Mouse (Mus musculus) left cerebral cortex, postnatal 25 days (tissue): ENCODE results near the gene Prc1. TPM values are rescaled to one million over a fixed set of nuclear protein-coding genes. Genes with fewer than 3 reads are reported as not detected.
A peak's percentile ranks its signal among the peaks of the same experiment; 100 is the strongest.
"Not testable (repeated sequence)": the region's sequence is repeated elsewhere in the genome, so short reads cannot be mapped to it uniquely, and the experiment has no call there.

Source experiments
- DNase-seq, 2 experiments: peaks; one replicate each; pipeline ENCODE4 v3.0.0; 2022; ENCODE audit warnings: low spot score in 2 of 2, mixed read lengths in 1 of 2
- intact Hi-C: fragments of 180-260 bp; cut with DNase I; formaldehyde crosslinking; loops from one replicate; pipeline ENCODE4 v1.15.1; 2025
- total RNA-seq, 2 experiments: library from RNA; stranded (reverse); gene quantifications; 2 replicates each; pipeline ENCODE4 v1.2.3; 2021

The Prc1 gene
- total RNA-seq, 2 experiments from 2014 or later: 1.5 TPM

DNA sequence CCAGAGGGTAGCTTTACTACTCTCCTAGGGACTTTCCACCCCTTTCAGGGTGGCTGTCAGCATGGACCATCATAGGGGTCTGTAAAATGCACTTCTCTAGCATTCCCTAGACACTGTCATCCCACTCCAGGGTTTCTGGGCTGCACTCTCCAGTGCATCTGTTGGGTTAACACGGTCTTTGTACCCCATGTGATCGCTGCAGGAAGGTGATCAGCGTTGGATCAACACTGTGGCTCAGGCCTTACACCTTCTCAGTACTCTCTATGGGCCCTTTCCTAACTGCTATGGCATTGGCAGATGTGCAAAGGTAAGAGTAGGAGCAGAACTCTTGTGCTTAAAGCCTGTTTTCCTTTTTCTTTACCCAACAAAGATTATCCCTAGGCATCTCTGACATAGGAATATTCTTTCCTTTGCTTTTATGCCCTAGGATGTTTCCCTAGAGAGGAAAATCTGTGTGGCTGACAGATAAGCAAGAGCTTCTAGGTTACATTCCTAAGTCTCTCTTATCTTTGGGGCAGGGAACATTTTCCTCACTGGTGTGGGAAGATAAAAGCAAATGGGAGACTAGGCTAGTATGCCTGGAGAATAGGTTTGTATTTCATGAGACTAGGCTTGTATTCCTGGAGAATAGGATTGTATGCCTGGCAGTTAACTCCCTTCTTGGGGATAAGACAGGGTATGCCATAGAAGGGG lies 10.9 kb upstream of the Prc1 start:
- intact Hi-C loops: no loop called here

DNA sequence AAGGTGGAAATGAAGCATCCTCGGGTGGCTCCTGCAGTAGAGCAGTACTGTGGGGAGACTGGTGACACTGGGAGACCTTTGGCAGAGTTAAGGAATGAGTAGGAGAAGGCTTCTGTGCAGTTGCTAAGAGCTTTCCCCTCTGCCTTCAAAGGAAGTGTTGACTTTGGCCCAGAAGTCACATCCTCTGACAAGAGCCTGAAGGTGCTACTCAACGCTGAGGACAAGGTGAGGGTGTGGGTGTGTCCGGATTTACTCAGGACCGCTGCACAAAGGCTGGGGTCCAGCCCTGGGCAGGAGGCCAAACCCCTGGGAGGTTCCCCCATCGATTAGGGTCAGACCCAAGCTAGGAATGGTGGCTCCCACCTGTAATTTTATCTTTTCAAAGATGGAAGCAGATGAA lies 9.9 kb upstream of the Prc1 start:
- no peak for DNase-seq
- intact Hi-C loops: no loop called here

More for the DNA sequence above, 10.9 kb upstream of the Prc1 start:
- no peak for DNase-seq

DNA sequence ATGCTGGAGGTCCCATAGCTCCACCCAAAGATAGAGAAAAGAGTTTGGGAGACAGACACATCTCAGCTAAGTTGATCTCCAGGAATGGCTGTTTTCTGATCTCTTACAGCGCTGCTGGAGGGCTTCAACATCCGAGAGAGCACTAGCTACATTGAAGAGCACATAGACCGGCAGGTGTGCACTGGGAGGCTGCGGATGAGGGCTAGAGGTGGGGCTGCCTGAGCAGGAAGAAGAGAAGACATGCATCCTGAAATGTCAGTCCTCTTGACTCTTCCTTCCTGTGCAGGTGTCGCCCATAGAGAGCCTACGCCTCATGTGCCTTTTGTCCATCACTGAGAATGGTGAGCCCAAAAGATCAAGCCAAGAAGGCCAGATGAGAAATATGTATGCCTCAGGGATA lies 8.5 kb upstream of the Prc1 start:
- DNase-seq: no peak
- intact Hi-C loops: no loop called here

DNA sequence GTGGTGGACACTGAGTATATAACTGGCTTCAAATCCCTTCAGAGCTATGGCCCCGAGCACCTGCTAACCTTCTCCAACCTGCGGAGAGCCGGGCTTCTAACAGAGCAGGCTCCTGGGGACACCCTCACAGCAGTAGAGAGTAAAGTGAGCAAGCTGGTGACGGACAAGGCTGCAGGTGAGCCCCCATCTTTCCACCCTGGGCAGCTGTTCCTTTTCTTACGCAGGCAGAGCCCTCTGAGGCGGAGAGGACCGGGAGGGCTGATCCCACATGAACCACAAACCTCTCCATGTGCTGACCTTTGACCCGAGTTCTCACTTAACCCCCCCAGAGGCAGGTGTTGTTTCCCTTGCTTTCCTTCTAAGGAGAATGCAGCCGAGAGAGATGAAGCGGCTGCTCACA lies 6.5 kb upstream of the Prc1 start:
- no peak for DNase-seq
- intact Hi-C loops: no loop called here

DNA sequence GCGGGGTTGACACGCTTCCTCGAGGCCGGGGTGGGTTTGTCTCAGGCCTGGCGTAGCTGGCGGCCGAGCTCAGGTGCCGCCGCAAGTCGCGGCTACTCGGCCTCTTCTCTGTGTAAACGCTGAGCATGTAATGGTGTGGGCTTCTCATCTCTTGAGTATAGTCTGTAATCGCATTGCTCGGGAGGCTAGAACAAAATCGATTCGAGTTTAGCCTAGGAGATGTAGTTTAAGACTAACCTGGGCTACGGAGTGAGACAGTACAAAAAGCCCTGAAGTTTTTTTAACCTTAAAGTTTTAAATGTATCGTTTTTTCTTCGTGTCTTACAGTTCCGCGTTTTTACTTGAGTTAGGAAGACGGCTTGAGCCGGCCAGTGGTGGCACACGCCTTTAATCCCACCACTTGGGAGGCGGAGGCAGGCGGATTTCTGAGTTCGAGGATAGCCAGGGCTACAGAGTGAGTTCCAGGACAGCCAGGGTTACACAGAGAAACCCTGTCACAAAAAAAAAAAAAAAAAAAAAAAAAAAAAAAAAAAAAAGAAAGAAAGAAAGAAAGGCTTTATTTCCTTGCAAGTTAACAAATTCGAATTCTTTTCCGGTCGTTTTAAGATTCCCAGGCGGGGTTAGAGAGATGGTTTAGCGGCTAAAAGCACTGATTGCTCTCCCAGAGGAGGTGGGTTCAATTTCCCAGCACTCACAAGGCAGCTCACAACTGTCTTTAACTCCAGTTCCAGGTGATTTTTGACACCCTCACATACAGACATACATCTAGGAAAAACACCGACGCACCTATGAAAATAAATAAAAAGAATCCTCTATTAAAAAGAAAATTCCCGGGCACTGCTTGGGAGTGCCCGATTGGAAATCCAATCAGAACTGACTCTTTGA lies 756 bp downstream of the Prc1 start:
- intact Hi-C loops: no loop called here
- no peak for DNase-seq

DNA sequence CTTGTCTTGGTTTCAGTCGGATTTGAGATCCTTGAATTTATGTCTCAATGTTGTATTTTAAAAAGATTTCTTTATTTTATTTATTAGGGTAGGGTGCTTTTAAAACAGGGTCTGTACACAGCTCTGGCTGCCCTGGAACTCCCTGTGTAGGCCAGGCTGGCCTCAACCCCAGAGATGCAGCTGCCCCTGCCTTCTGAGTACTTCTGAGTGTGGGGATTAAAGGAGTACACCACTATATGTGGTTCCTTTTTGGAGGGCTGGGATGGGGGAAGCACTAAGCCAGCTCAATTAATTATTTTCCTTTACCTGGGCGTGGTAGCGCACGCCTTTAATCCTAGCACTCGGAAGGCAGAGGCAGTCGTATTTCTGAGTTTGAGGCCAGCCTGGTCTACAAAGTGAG lies 2.2 kb downstream of the Prc1 start:
- intact Hi-C loops: no loop called here
- no peak for DNase-seq

DNA sequence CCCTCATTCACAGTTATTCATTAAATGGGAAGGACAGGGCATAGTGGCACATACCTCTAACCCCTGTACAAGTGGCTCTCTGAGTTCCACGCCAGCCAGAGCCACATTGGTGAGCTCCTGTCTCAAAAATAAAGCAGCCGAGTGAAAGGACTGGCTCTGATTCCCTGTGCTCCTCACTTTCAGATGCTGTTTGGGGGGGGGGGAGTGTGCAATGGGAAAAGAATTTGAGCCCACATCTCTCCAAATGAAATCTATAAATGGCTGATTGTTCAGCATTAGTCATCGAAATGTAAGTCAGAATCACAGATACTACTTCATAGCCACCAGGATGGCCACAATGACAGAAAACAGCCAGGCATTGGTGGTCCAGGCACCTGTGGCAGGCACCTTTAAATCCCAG lies 2.8 kb downstream of the Prc1 start:
- intact Hi-C loops: no loop called here
- no peak for DNase-seq

DNA sequence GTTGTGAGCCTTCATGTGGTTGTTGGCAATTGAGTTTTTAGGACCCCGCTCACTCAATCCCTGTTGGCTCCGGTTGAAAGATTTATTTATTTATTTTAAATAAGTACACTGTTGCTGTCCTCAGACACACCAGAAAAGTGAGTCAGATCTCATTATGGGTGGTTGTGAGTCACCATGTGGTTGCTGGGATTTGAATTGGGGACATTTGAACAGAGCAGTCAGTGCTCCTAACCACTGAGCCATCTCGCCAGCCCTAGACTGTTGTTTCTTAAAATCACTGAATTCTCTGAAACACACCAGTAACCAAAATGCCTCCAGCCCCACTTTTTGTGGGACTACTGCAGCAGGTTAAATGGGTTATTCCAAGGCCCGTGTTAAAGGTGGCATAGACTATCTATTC lies 4.5 kb downstream of the Prc1 start:
- intact Hi-C loops: no loop called here
- DNase-seq: no peak

DNA sequence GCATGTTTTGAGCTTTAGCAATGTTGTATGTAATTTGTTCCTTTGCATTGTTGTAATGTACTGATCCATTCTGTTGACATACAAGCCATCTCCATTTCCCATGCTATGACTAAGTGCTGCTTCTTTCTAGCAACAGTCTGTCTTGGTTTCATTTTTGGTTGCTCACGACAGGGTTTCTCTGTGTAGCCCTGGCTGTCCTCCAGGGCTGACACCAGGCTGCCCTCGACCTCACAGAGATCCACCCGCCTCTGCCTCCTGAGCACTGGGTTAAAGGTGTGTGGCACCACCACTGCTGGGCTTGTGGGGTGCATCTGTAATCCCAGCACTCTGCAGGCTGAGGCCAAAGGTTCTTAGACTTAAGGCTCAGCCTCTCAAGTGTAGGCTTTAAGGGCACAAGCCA lies 5.3 kb downstream of the Prc1 start:
- no peak for DNase-seq
- intact Hi-C loops: no loop called here

DNA sequence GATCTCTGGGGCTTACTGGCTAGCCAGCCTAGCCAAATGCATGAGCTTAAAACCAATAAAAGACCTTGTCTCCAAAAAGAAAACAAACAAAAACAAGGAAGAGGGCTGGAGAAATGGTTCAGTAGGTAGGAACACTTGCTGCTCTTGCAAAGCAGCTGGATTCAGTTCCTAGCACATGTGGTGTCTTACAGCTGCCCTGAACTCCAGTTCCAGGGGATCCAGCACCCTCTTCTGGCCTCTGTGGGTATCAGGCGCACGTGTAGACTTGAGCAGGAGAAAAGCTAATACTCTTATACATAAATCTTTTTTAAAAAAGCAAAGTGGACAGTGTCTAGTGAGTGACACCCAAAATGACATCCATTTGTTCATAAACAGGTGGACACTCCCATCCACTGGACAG lies 7.3 kb downstream of the Prc1 start:
- no peak for DNase-seq
- intact Hi-C loops: no loop called here

DNA sequence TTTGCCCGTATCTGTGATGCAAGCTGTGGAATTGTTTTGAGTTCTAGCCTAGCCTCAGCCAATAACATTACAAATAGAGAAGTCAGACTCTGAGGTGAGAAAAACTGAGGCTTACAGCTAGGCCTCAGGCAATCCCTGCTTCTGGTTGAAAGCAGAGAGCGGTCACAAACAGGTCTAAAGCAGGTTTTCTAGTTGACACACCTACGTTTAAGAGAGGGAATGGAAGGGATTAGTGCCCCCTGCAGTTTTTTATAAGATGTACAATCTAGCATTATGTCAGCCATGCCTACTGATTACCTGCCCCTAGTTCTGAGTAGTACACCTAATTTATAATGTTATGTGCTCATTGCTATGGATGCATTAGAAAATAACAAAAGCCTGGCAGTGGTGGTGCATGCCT lies 13.5 kb downstream of the Prc1 start:
- DNase-seq: no peak
- intact Hi-C loops: no loop called here

DNA sequence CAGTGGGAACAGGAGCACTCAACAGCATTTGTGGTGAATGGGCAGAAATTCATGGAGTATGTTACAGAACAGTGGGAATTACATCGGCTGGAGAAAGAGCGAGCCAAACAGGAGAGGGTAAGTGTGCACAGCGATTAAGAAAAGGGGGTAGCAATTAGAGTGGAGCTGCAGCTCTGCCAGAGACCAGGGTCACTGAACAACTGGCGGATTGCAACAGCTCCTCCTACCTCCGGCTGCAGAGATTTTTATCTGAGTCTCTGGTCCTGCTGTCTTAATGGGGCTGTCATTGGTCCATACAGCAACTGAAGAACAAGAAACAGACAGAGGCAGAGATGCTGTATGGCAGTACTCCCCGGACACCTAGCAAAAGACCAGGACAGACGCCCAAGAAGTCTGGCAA lies 16.5 kb downstream of the Prc1 start:
- intact Hi-C loops: no loop called here
- no peak for DNase-seq

DNA sequence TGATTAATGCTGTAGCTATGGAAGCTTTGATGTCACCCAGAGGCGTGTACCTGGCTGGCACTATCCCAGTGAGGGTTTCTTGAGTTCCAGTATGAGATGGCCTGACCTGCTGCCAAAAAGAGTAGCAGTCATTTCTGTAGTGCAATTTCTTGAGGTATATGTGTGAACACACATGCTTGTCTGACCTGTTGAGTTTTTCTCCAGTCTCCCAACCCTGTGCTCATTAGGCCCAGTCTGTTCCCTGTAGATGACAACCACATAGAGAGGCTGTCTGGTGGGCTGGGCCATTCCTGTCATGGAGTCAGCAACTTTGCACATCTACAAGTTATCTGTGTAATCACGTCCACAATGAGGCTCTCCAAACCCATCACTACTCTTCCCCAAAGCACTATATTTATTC lies 21.5 kb downstream of the Prc1 start:
- intact Hi-C loops: no loop called here
- DNase-seq: no peak

DNA sequence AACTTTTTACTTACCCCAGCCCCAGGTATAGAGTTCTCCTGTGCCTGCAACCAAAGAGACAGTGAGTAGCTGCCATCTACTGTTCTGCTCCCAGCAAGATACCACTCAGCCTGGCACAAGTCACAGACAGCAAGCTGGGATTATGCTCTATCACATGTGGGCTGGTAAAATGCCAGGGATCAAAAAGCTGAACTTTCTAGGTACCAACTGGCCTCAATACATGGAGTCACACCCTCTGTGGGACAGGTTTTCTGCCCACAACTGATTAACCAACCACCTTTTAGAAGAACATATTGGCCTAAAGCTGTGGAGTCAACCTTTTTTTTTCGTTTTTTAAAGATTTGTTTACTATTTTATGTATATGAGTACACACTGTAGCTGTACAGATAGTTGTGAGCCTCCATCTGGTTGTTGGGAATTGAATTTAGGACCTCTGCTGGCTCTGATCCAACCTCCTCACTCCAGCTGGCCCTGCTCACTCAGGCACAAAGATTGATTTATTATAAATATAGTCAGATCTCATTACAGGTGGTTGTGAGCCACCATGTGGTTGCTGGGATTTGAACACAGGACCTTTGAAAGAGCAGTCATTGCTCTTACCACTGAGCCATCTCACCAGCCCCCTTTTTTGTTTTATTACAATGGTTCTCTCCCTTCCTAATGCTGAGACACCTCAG lies 23.3 kb downstream of the Prc1 start:
- intact Hi-C loops: no loop called here
- no peak for DNase-seq

DNA sequence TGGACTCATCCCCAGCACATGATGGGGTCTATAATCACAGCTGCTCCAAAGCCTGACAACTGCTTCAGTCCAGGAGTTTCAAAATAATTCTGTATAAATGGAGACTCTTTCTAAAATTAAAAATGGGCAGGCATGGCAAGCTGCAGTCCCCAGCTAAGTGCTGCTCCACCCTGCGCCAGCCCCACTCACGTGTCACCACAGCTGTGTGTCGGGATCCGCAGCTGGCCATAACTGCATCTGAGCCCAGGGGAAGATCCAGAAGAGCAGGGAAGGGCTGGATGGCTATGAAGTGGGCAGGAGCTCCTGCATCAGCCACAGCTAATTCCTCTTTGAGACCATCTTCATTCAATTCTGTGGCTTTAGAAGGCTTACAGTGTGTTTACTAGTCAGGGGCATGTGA lies 24.4 kb downstream of the Prc1 start:
- intact Hi-C loops: no loop called here

DNA sequence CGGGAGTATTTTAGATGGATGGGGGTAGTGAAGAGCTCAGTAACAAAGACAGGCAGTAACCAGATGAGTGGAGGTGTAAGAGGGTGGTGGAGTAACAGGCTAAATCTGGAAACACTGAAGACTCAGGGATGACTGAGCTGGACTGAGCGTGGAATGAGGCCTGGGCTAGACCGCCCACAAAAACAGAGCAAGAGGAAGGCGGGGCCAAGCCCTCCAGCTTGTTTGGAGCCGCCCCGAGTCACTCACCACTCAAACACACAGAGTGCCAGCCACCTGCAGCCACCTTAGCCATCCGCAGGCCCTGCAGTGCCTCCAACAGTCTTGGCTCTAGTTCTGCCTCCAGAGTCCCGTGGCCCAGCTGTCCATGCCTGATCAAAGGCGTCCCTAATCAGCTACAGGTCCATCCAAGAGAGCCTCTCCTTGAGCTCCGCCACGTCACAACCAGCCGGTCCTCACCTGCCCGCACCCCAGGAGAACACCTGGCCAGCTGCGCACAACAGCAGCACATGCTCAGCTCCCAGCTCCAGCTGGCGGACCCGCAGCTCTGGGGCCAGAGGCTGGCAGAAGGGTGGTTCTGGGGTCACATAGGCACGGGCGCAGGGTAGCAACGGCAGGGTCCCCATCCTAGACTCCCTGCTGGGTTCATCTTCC lies 25.7 kb downstream of the Prc1 start:
- peak in 1 of 2 experiments; percentile 39 for DNase-seq
- intact Hi-C loops: no loop called here

More for the DNA sequence above, 24.4 kb downstream of the Prc1 start:
- DNase-seq: peak in 1 of 2 experiments; percentile 31

DNA sequence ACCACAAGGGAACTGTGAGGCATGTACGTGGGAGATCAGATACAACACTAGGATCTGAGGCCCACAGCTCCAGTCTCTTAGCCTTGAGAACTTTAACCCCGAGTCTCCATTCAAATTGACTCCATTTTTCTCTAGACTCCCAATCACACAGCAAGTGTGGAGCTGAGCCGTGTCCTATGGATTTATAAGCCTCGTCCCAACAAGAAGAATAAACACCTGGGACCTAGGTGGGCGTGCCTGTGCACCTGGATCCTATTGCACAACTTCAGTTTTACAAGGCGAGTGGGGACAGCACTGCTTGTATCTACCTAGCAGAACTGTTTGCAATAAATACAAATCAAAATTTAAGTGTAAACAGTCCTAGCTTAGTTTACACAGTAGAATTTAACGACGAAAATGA lies 29.1 kb downstream of the Prc1 start:
- DNase-seq: no peak
- intact Hi-C loops: no loop called here

DNA sequence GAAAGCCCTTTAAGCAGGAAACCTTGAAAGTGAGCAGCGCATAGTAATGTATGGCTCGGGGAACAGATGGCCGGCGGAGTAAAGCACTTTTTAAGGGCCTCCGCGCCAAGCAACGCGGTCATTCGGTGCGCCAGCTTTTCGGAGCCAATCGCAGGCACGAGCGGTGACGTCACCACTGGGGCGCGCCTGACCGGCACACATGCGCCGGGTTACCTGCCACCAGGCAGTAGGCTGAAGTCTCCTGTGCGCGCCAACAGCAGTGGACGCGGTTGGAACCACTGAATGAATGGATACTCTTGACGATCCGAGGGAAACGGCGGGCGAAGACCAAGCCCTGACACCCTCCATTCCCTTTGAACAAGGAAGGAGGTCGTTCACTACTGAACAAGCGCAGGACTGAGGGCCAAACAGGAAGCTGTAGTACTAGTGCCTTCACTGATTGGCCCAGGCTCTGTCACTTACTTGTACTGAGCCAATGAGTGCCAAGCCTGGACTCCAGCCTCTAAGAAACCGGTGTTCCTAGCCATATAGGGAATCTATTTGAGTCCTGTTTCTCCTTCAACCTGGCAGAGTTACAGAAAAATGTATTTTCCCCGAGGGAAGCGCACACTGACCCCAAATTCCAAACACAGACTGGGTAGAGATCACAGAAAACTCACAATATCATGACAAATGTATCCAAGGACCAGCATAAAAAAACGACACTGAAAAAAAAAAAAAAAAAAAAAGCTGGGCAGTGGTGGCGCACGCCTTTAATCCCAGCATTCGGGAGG lies 30.0 kb downstream of the Prc1 start, which contains the start of gene Rccd1:
Gene Rccd1, minus strand, starts transcription at position 412 of the 773 bp plus-strand sequence.
- DNase-seq: peak; percentile 97 to 98
- intact Hi-C loops: loop anchor here (2.0 kb wide), 1 partner anchor 15 kb away; no protein-coding TSS in a partner anchor

DNA sequence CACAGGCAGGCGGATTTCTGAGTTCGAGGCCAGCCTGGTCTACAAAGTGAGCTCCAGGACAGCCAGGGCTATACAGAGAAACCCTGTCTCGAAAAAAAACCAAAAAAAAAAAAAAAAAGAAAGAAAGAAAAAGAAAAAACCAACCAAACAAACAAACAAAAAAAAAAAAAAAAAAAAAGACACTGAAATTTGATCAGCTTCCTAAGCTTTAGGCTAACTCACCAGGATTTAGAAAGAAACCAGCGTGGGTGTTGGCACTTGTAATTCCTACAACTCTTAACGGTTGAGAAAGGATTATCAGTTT lies 30.5 kb downstream of the Prc1 start:
- intact Hi-C loops: loop anchor here (2.0 kb wide), 1 partner anchor 14 kb away; no protein-coding TSS in a partner anchor
- DNase-seq: not testable (repeated sequence)
